Mouse (Mus musculus): Measurements from ENCODE around the gene Vmn1r75. TPM values are rescaled to one million over a fixed set of nuclear protein-coding genes. Genes with fewer than 3 reads are reported as not detected.

Vmn1r75 gene
- not detected in 2 replicates for polyA plus RNA-seq (2015; fragmentation: Nextera tagmentation; extraction: Ambion mirVana)

- H3K4me3 ChIP-seq: no peak within 1 kb of the TSS
- H3K27me3 ChIP-seq: no peaks in the 10 kb centered on the region
- no peaks in the 10 kb centered on the region; the same call in 1 of the 2 replicates for H3K9me3 ChIP-seq (replicated peaks)
- no peak within 1 kb of the TSS for H3K9ac ChIP-seq
- no peak for ATAC-seq (replicated peaks; ENCODE audit: insufficient number of reproducible peaks, insufficient read depth, low FRiP score, low read depth)
- no peaks in the 10 kb centered on the region for H3K36me3 ChIP-seq
- H3K4me1 ChIP-seq (replicated peaks): no peaks in the 10 kb centered on the region
- H3K4me2 ChIP-seq: no peak within 1 kb of the TSS
- H3K27ac ChIP-seq: no peak within 1 kb of the TSS
Observed at GRCm38 (mm10) chr7:11874330-11874729, at the start of gene Vmn1r75. Gene Vmn1r75 (plus strand): TSS chr7:11874630.

- H3K4me2 ChIP-seq: no peak within 1 kb of the TSS
- no peaks in the 10 kb centered on the region for H3K27me3 ChIP-seq
- no peak within 1 kb of the TSS for H3K9ac ChIP-seq
- 75% methylated on average over 2 of the region's 2 CpGs for WGBS
- H3K27ac ChIP-seq: no peak within 1 kb of the TSS
- H3K36me3 ChIP-seq: no peaks in the 10 kb centered on the region
- no peaks in the 10 kb centered on the region for H3K4me1 ChIP-seq (replicated peaks)
- H3K4me3 ChIP-seq: no peak within 1 kb of the TSS
- peaks cover 5% of the 10 kb centered on the region; the same call in 1 of the 2 replicates for H3K9me3 ChIP-seq (replicated peaks)
- no peak for ATAC-seq (replicated peaks; ENCODE audit: insufficient number of reproducible peaks, insufficient read depth, low FRiP score, low read depth)
Observed at GRCm38 (mm10) chr7:11833680-11834079, 40.8 kb upstream of the Vmn1r75 start, which contains the start of gene Vmn1r74. Gene Vmn1r74 (plus strand): TSS chr7:11833980.

Other genes with a start within 250 kb of the Vmn1r75 start
- not detected in 2 replicates for gene Vmn1r72, start 194.5 kb upstream of the Vmn1r75 start, polyA plus RNA-seq (2015; fragmentation: Nextera tagmentation; extraction: Ambion mirVana)
- not detected in 2 replicates for gene Vmn1r73, start 144.4 kb upstream of the Vmn1r75 start, polyA plus RNA-seq (2015; fragmentation: Nextera tagmentation; extraction: Ambion mirVana)
- gene Vmn1r74, start 40.6 kb upstream of the Vmn1r75 start, polyA plus RNA-seq (2015; fragmentation: Nextera tagmentation; extraction: Ambion mirVana): not detected in 2 replicates
- gene Vmn1r76, start 63.6 kb downstream of the Vmn1r75 start, polyA plus RNA-seq (2015; fragmentation: Nextera tagmentation; extraction: Ambion mirVana): not detected in 2 replicates
- gene Vmn1r77, start 162.1 kb downstream of the Vmn1r75 start, polyA plus RNA-seq (2015; fragmentation: Nextera tagmentation; extraction: Ambion mirVana): not detected in 2 replicates